Mouse (Mus musculus) neural tube, embryonic 14.5 days (tissue): ENCODE data around the gene Asic5. TPM values are rescaled to one million over a fixed set of nuclear protein-coding genes. Genes with fewer than 3 reads are reported as not detected.

Experiments used
- ATAC-seq: fragments of 200-750 bp; cut with Nextera tagmentation; 2 replicates; pipeline ENCODE4 v1.8.0; 2017; ENCODE audit warnings: low read depth, mild to moderate bottlenecking, moderate TSS enrichment, moderate library complexity
- H3K27ac ChIP-seq: fragments of 300-500 bp; sonication (generic); 2 replicates; pipeline ENCODE4 v1.5.1; 2014; ENCODE audit warnings: low read depth, mild to moderate bottlenecking, control low read depth, low read length, moderate library complexity, mixed read lengths
- H3K27me3 ChIP-seq: fragments of 300-500 bp; sonication (generic); 2 replicates; pipeline ENCODE4 v1.6.1; 2014; ENCODE audit warnings: low read length; ENCODE audit not compliant: control insufficient read depth, insufficient read depth
- H3K36me3 ChIP-seq: fragments of 300-500 bp; sonication (generic); 2 replicates; pipeline ENCODE4 v1.6.1; 2014; ENCODE audit warnings: low read length, mixed read lengths; ENCODE audit not compliant: control insufficient read depth, insufficient read depth
- H3K4me1 ChIP-seq: fragments of 300-500 bp; sonication (generic); 2 replicates; pipeline ENCODE4 v1.6.1; 2014; ENCODE audit warnings: low read length; ENCODE audit not compliant: control insufficient read depth, insufficient read depth
- H3K4me2 ChIP-seq: fragments of 300-500 bp; sonication (generic); 2 replicates; pipeline ENCODE4 v1.6.1; 2014; ENCODE audit warnings: mild to moderate bottlenecking, low read depth, low read length, control low read depth
- H3K4me3 ChIP-seq: fragments of 300-500 bp; sonication (generic); 2 replicates; pipeline ENCODE4 v1.5.1; 2014; ENCODE audit warnings: low read depth, low read length, control low read depth, mixed read lengths
- H3K9ac ChIP-seq: fragments of 300-500 bp; sonication (generic); replicated peaks from 2 replicates; pipeline ENCODE4 v1.6.1; 2014; ENCODE audit warnings: low read depth, mild to moderate bottlenecking, control low read depth, low read length, mixed read lengths
- H3K9me3 ChIP-seq: fragments of 300-500 bp; sonication (generic); 2 replicates; pipeline ENCODE4 v1.6.1; 2016; ENCODE audit warnings: low read length; ENCODE audit not compliant: control insufficient read depth
- WGBS: fragments of 180-500 bp; shearing (Covaris S2); extraction: QIAGEN DNeasy Blood & Tissue Kit; methylation state at CpG from one replicate; pipeline ENCODE4 v1.1.7; 2014; 5-methylcytosine and 5-hydroxymethylcytosine counted together
- polyA plus RNA-seq: library from polyadenylated mRNA; unstranded; fragments of >200 nt; fragmentation: Nextera tagmentation; extraction: Ambion mirVana; gene quantifications from 2 replicates; pipeline ENCODE4 v1.2.1, GENCODE M21; 2014

Asic5 gene
- polyA plus RNA-seq, 1 experiment from 2014 or later, result not detected

DNA sequence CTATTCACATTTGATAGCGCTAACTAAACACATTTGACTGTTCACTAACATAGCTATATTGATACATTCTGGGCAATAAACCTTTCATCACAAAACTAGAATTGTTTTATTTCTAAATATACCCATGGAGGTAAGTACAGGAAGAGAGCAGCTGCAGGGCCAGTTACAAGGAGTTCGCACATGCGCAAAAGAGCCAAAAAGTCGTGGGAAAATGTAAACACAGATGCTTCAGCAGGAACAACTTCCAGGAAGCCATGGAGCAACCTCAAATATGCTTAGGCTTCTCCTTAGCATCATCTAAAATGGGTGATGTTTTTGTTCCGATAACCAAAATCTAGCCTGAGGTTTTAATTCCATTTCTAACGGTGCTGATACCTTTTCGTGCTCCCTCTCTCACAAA lies 66.6 kb downstream of the Asic5 start:
- no peak for ATAC-seq
- Histone ChIP-seq H3K4me1 (no peaks in the 10 kb centered on the region), H3K9me3 (no peaks in the 10 kb centered on the region), H3K4me3 (no peak overlapping the region), H3K4me2 (no peak overlapping the region), H3K27ac (no peak overlapping the region), H3K9ac (no peak overlapping the region), H3K27me3 (no peaks in the 10 kb centered on the region), H3K36me3 (no peaks in the 10 kb centered on the region)
- WGBS, result 55% methylated on average over 7 of the region's 7 CpGs

DNA sequence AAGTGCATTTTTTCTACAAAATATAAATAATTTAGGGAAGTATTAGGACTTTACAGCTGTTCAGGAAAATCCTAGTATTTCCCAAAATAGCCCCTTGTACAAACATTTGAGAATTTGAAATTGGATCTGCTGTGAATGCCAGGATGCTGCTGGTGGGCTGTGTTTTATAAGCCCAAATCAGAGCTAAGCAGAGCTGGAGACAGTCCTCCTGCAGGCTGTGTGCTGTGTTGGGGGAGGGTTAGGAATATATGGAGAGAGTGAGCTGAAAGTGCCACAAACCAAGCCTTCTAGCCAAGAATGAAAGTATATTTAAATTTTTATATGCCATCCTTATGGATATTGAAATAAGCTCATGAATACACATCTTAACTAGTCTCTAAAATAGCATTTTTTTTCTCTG lies 69.4 kb downstream of the Asic5 start:
- no peaks in the 10 kb centered on the region for H3K27me3 ChIP-seq
- no peak overlapping the region for H3K4me2 ChIP-seq
- no peak for ATAC-seq
- H3K9me3 ChIP-seq, result no peaks in the 10 kb centered on the region
- H3K9ac ChIP-seq, result no peak overlapping the region
- no peak overlapping the region for H3K27ac ChIP-seq
- H3K36me3 ChIP-seq, result no peaks in the 10 kb centered on the region
- H3K4me3 ChIP-seq, result no peak overlapping the region
- no peaks in the 10 kb centered on the region for H3K4me1 ChIP-seq

DNA sequence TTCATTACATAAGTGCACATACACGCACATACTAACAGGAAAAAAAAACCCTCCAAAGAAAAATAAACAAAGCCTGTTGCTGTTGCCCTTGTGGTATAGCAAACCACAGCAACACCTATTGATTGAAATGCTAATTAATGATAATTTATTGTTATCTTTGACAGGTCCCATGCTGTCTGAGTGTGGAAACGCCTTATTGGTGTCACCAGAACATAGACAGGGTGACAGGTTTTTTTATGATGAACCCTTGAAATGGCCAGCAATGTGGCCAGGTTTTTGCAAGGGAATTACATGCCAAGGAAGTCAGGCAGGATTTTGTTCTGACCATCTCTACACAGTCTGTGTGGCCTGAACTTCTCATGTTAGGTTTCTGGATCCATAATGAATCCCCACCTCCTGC lies 69.9 kb downstream of the Asic5 start:
- H3K9me3 ChIP-seq, result no peaks in the 10 kb centered on the region
- no peak for ATAC-seq
- H3K4me3 ChIP-seq, result no peak overlapping the region
- H3K9ac ChIP-seq, result no peak overlapping the region
- H3K36me3 ChIP-seq, result no peaks in the 10 kb centered on the region
- no peak overlapping the region for H3K4me2 ChIP-seq
- no peaks in the 10 kb centered on the region for H3K4me1 ChIP-seq
- H3K27ac ChIP-seq, result no peak overlapping the region
- H3K27me3 ChIP-seq, result no peaks in the 10 kb centered on the region
- 41% methylated on average over 2 of the region's 2 CpGs for WGBS

- no peaks in the 10 kb centered on the region for H3K9me3 ChIP-seq
- no peak overlapping the region for H3K9ac ChIP-seq
- WGBS, result 70% methylated on average over 5 of the region's 5 CpGs
- no peaks in the 10 kb centered on the region for H3K27me3 ChIP-seq
- H3K4me1 ChIP-seq, result no peaks in the 10 kb centered on the region
- H3K27ac ChIP-seq, result no peak overlapping the region
- no peak overlapping the region for H3K4me3 ChIP-seq
- no peaks in the 10 kb centered on the region for H3K36me3 ChIP-seq
- no peak for ATAC-seq
- no peak overlapping the region for H3K4me2 ChIP-seq
These were observed 72.3 kb downstream of the Asic5 start for GRCm38 (mm10) chr3:82054283-82054974.

GRCm38 (mm10) chr3:82057201-82057600 lies 75.1 kb downstream of the Asic5 start:
- Histone ChIP-seq H3K4me1 (no peaks in the 10 kb centered on the region), H3K9me3 (no peaks in the 10 kb centered on the region), H3K9ac (no peak overlapping the region), H3K36me3 (no peaks in the 10 kb centered on the region), H3K4me3 (no peak overlapping the region), H3K27ac (no peak overlapping the region), H3K4me2 (no peak overlapping the region), H3K27me3 (no peaks in the 10 kb centered on the region)
- 68% methylated on average over 5 of the region's 5 CpGs for WGBS
- no peak for ATAC-seq

DNA sequence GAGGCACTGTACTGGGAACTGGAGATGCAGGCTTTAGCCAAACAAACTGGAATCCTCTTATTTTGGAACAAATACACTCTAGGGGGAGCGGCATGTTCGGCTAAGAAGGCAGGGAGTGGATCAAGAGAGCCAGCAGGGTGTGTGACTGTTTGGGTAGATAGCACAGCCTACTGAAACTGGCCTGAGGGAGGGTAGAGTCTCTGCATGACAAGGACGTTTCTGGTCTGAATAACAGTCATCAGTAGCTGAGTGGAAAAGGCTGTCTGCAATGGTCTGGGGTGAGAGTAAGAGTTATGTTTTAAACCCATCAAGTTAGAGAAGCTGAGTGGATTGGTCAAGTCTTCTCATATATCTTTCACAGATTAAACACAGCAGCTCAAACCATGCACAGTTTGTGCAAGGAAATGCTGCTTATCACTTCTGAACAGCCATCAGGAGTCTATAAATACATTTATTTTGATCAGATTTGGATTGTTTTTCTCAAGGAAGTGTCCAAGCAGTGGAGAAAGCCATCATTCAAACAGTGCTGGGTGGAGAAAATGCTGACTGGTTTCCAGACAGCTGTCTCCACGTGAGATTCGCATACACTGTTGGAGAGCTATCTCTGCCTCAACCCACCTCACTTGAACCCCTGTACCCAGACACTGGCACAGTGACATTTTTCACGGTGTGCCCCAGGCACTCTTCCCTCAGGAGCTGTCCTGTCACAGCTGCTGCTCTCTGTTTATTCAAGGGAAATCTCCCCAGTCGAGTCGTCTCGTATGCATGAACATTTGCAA lies 79.5 kb downstream of the Asic5 start:
- Histone ChIP-seq H3K36me3 (no peaks in the 10 kb centered on the region), H3K9ac (no peak overlapping the region), H3K27me3 (no peaks in the 10 kb centered on the region), H3K27ac (no peak overlapping the region), H3K9me3 (no peaks in the 10 kb centered on the region), H3K4me2 (no peak overlapping the region), H3K4me1 (no peaks in the 10 kb centered on the region), H3K4me3 (no peak overlapping the region)
- WGBS, result 29% methylated on average over 9 of the region's 9 CpGs
- ATAC-seq, result no peak; the same call in 1 of the 2 replicates

DNA sequence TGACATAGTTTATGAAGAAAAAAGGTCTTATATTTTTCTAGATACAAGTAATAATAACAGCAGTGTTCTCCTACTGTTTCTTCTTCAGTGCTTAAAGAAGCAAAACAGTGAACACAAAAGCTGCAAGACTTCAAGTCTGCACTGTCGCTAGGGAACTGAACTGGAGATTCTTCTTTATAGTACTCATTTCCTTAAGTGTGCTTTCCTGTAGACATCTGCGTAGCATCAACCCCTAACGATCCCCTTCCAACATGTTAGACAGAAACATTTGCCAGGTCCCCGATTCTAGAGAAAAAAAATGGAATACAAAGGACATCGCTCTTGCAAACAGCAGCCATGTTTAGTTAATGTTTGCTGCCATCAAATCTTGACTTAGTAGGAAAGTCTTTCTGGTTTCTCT lies 85.7 kb downstream of the Asic5 start:
- 90% methylated on average over 5 of the region's 5 CpGs for WGBS

More for the DNA sequence above, 85.7 kb downstream of the Asic5 start:
- H3K9ac ChIP-seq, result no peak overlapping the region
- no peaks in the 10 kb centered on the region for H3K9me3 ChIP-seq
- H3K4me2 ChIP-seq, result no peak overlapping the region
- H3K4me1 ChIP-seq, result no peaks in the 10 kb centered on the region
- ATAC-seq, result no peak
- no peak overlapping the region for H3K4me3 ChIP-seq
- H3K27me3 ChIP-seq, result no peaks in the 10 kb centered on the region
- H3K36me3 ChIP-seq, result no peaks in the 10 kb centered on the region
- no peak overlapping the region for H3K27ac ChIP-seq

Other genes starting within 250 kb of the Asic5 start
- 11.6 and 11.7 TPM in 2 replicates for gene Ctso, start 49.7 kb upstream of the Asic5 start, polyA plus RNA-seq
- gene Tdo2, start 6.1 kb upstream of the Asic5 start, polyA plus RNA-seq, result 0.15 TPM in 1 of 2 replicates, not detected in the other
- 38.5 and 47.5 TPM in 2 replicates for gene Gucy1b1, start 92.4 kb downstream of the Asic5 start, polyA plus RNA-seq
- gene Gucy1a1, start 163.5 kb downstream of the Asic5 start, polyA plus RNA-seq, result 14.3 and 17.5 TPM in 2 replicates